Mouse (Mus musculus) heart, embryonic 16.5 days (tissue): ENCODE results near the gene Abhd4. TPM values are rescaled to one million over a fixed set of nuclear protein-coding genes. Genes with fewer than 3 reads are reported as not detected.

Experiments
- ATAC-seq: fragments of 200-750 bp; cut with Nextera tagmentation; replicated peaks from 2 replicates; pipeline ENCODE4 v1.8.0; 2017; ENCODE audit warnings: moderate number of reproducible peaks; ENCODE audit not compliant: insufficient read depth, low FRiP score; ENCODE audit errors: extremely low read depth
- H3K27ac ChIP-seq: fragments of 300-500 bp; sonication (generic); 2 replicates; pipeline ENCODE4 v1.5.1; 2014; ENCODE audit warnings: mild to moderate bottlenecking, low read length, control low read depth, moderate library complexity
- H3K27me3 ChIP-seq: fragments of 300-500 bp; sonication (generic); 2 replicates; pipeline ENCODE4 v1.6.1; 2014; ENCODE audit warnings: low read length, mixed read lengths; ENCODE audit not compliant: control insufficient read depth, insufficient read depth
- H3K36me3 ChIP-seq: fragments of 300-500 bp; sonication (generic); 2 replicates; pipeline ENCODE4 v1.6.1; 2014; ENCODE audit not compliant: control insufficient read depth, insufficient read depth
- H3K4me1 ChIP-seq: fragments of 300-500 bp; sonication (generic); 2 replicates; pipeline ENCODE4 v1.6.1; 2014; ENCODE audit warnings: low read length, mixed read lengths; ENCODE audit not compliant: control insufficient read depth, insufficient read depth
- H3K4me2 ChIP-seq: fragments of 300-500 bp; sonication (generic); 2 replicates; pipeline ENCODE4 v1.6.1; 2014; ENCODE audit warnings: low read depth, mild to moderate bottlenecking, control low read depth, low read length
- H3K4me3 ChIP-seq: fragments of 300-500 bp; sonication (generic); 2 replicates; pipeline ENCODE4 v1.5.1; 2014; ENCODE audit warnings: mild to moderate bottlenecking, control low read depth, low read length
- H3K9ac ChIP-seq: fragments of 300-500 bp; sonication (generic); 2 replicates; pipeline ENCODE4 v1.6.1; 2014; ENCODE audit warnings: low read length, control low read depth
- H3K9me3 ChIP-seq: fragments of 300-500 bp; sonication (generic); replicated peaks from 2 replicates; pipeline ENCODE4 v1.6.1; 2016; ENCODE audit warnings: low read length; ENCODE audit not compliant: control insufficient read depth
- WGBS: fragments of 180-500 bp; shearing (Covaris S2); extraction: QIAGEN DNeasy Blood & Tissue Kit; methylation state at CpG from one replicate; pipeline ENCODE4 v1.1.7; 2014; 5-methylcytosine and 5-hydroxymethylcytosine counted together
- polyA plus RNA-seq: library from polyadenylated mRNA; unstranded; fragments of >200 nt; fragmentation: Nextera tagmentation; extraction: Ambion mirVana; gene quantifications from 2 replicates; pipeline ENCODE4 v1.2.1, GENCODE M21; 2015

Abhd4 gene
- 115 and 119 TPM in 2 replicates for polyA plus RNA-seq

DNA sequence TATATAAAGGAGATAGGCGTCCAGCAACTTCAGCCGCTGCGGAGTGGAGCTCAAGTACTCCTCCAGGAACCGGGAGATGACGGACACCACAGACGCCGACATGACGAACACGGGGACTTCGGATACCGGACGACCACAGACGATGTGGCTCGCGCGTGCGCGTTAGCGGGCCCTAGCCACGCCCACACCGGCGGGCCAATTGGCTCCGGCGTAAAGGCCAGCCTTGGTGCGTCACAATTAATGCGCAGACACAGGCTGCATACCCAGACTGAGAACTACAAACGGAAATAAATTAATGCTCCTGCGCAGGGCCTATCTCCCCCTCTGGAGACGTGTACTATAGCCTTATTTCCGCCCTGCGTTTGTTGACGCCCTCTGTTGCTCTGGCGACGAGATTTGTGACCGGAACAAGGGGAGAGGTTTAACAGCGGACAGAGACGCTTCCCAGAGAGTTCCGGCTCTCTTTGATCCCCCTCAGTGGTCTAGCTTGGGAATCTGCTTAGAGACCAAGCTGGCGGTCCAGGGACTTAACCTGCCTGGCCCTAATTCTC lies at the start of gene Abhd4, which contains the start of gene Dad1:
Gene Abhd4 (plus strand): TSS at position 448 of the 551 bp plus-strand sequence.
Gene Dad1 (minus strand): TSS at position 364 of the 551 bp plus-strand sequence.
- ATAC-seq: peak; percentile 100
- WGBS: under 1% methylated on average over 39 of the region's 39 CpGs
- peak within 1 kb of the TSS; percentile 95 for H3K27ac ChIP-seq
- no peaks in the 10 kb centered on the region for H3K36me3 ChIP-seq
- peak within 1 kb of the TSS; percentile 82 for H3K4me2 ChIP-seq
- H3K27me3 ChIP-seq: no peaks in the 10 kb centered on the region
- H3K9me3 ChIP-seq: no peaks in the 10 kb centered on the region
- peak within 1 kb of the TSS; percentile 88 for H3K9ac ChIP-seq
- peak within 1 kb of the TSS; percentile 72 for H3K4me3 ChIP-seq
- peaks cover 37% of the 10 kb centered on the region for H3K4me1 ChIP-seq

DNA sequence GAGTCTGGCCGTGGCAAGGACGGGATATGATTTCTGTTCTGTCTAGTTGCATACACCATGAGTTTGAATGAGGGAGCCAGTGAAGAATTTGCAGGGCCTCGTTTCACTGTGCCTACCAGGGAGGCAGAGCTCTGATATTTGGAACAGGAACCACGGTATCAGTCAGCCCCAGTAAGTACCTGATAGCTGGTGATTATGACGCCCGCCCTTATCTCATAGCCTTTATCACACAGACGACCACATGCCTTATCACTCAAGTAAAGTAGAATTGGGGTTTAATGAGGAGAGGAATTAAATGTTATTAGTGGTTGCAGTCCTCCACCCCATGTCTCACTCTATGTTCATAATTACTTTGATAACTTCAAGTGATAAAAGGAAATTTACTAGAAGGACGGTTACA lies 49.7 kb upstream of the Abhd4 start:
- no peak overlapping the region for H3K27ac ChIP-seq
- no peak overlapping the region for H3K9ac ChIP-seq
- H3K36me3 ChIP-seq: no peaks in the 10 kb centered on the region
- no peak overlapping the region for H3K4me2 ChIP-seq
- H3K9me3 ChIP-seq: no peaks in the 10 kb centered on the region
- H3K4me1 ChIP-seq: peaks cover 15% of the 10 kb centered on the region
- H3K4me3 ChIP-seq: no peak overlapping the region
- 38% methylated on average over 8 of the region's 8 CpGs for WGBS
- no peak for ATAC-seq
- no peaks in the 10 kb centered on the region for H3K27me3 ChIP-seq

- H3K36me3 ChIP-seq: no peaks in the 10 kb centered on the region
Observed at GRCm38 (mm10) chr14:54204786-54205185, 49.2 kb upstream of the Abhd4 start.

DNA sequence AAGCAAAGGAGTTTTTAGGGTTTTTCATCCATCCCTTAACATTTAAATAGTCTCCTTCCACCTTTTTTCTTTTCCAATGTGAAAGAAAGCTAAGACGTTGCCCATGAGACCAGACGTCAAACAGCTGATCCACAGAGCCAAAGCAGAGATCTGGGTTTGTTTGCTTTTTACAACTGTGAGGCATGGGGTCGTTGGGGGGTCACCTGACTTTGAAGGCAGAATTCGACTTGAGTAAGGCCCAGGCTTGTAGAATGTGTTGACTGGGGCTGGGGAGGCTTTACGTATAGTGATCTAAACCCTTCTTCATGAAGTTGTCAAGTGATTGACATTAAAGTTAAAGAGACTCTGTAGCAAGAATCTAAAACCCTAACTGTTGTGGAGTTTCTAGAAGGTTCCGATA lies 48.1 kb upstream of the Abhd4 start:
- 56% methylated on average over 6 of the region's 6 CpGs for WGBS
- no peak overlapping the region for H3K27ac ChIP-seq
- H3K36me3 ChIP-seq: no peaks in the 10 kb centered on the region
- no peak overlapping the region for H3K4me2 ChIP-seq
- no peak for ATAC-seq
- H3K4me3 ChIP-seq: no peak overlapping the region
- H3K4me1 ChIP-seq: peaks cover 15% of the 10 kb centered on the region
- H3K9ac ChIP-seq: no peak overlapping the region
- no peaks in the 10 kb centered on the region for H3K27me3 ChIP-seq
- no peaks in the 10 kb centered on the region for H3K9me3 ChIP-seq

More at GRCm38 (mm10) chr14:54204786-54205185, 49.2 kb upstream of the Abhd4 start:
- H3K27ac ChIP-seq: no peak overlapping the region
- no peaks in the 10 kb centered on the region for H3K27me3 ChIP-seq
- peaks cover 15% of the 10 kb centered on the region for H3K4me1 ChIP-seq
- ATAC-seq: no peak
- no peak overlapping the region for H3K9ac ChIP-seq
- no peaks in the 10 kb centered on the region for H3K9me3 ChIP-seq
- H3K4me2 ChIP-seq: no peak overlapping the region
- WGBS: 80% methylated on average over 4 of the region's 4 CpGs
- H3K4me3 ChIP-seq: no peak overlapping the region

- WGBS: 79% methylated on average over 5 of the region's 5 CpGs
Observed at GRCm38 (mm10) chr14:54206309-54206708, 47.7 kb upstream of the Abhd4 start.

DNA sequence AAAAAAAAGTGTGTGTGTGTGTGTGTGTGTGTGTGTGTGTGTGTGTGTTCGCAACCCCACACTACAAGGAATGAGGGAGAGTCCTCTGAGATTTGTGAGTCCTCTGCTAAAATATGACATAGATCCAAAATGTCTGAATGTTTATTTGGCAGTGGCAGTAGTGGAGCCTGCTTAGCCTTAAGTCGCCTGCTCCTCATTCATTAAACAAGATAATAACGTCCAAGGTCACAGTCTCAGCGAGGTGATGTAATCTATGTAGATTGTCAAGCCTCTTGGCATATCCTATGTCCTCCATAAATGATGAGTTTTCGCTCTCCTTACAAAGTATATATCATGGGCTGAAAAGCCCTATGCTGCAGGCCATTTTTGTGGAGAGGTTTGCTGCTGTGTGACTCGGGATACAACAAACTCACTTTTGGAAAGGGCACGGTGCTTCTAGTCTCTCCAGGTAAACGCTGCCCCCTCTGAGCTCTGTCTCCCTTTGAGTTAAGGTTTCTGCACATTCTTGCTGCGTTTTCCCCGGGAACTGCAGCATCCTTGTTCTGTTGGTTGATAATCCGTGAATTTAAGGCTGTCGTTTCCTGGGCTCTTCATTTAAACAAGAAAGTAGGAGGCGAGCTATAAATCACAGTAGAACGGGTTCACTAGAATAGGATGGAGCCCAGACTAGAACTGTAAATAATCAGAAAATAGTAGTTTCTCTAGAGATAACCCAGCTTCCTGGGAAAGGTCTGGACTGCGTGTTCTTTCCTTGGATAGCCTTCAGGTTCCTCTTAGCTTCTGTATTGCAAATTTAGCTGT lies 47.0 kb upstream of the Abhd4 start:
- Histone ChIP-seq H3K4me2 (no peak overlapping the region), H3K4me1 (peaks cover 15% of the 10 kb centered on the region), H3K27me3 (no peaks in the 10 kb centered on the region), H3K36me3 (no peaks in the 10 kb centered on the region), H3K9me3 (no peaks in the 10 kb centered on the region), H3K9ac (no peak overlapping the region; the same call in 1 of the 2 replicates), H3K27ac (peak overlapping the region; percentile 65), H3K4me3 (no peak overlapping the region)
- WGBS: 54% methylated on average over 15 of the region's 15 CpGs
- no peak for ATAC-seq

More at GRCm38 (mm10) chr14:54206309-54206708, 47.7 kb upstream of the Abhd4 start:
- Histone ChIP-seq H3K4me3 (no peak overlapping the region), H3K4me2 (no peak overlapping the region), H3K4me1 (peaks cover 15% of the 10 kb centered on the region), H3K9me3 (no peaks in the 10 kb centered on the region), H3K36me3 (no peaks in the 10 kb centered on the region), H3K27me3 (no peaks in the 10 kb centered on the region), H3K27ac (peak overlapping the region; percentile 35; the same call in 1 of the 2 replicates), H3K9ac (no peak overlapping the region)
- no peak for ATAC-seq

DNA sequence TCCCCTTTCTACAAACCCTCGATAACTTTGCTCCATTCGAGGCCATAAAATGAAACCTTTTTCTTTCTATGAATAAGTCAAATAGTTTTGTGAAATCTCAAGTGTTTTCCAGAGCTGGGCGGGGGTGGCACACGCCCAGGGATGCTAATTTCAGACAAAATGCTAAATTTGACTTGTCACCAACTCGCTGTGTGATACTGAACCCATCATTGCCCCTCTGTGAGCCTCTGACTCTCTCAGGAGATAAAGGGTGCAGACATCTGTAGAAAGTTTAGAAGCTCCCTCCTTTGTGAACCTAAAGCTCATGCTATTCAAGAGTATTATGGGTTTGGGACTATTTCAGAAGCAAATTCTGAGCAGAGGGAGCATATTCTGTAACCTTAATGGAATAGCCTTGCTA lies 46.1 kb upstream of the Abhd4 start:
- Histone ChIP-seq H3K9me3 (no peaks in the 10 kb centered on the region), H3K27ac (no peak overlapping the region), H3K4me3 (no peak overlapping the region), H3K36me3 (no peaks in the 10 kb centered on the region), H3K27me3 (no peaks in the 10 kb centered on the region), H3K9ac (no peak overlapping the region), H3K4me1 (peaks cover 15% of the 10 kb centered on the region), H3K4me2 (no peak overlapping the region)
- no peak for ATAC-seq
- WGBS: 51% methylated on average over 5 of the region's 5 CpGs

- 64% methylated on average over 6 of the region's 6 CpGs for WGBS
- Histone ChIP-seq H3K9ac (no peak overlapping the region), H3K4me1 (peaks cover 15% of the 10 kb centered on the region), H3K27ac (no peak overlapping the region), H3K27me3 (no peaks in the 10 kb centered on the region), H3K4me2 (no peak overlapping the region), H3K36me3 (no peaks in the 10 kb centered on the region), H3K4me3 (no peak overlapping the region), H3K9me3 (no peaks in the 10 kb centered on the region)
- ATAC-seq: no peak
Observed at GRCm38 (mm10) chr14:54208741-54209140, 45.2 kb upstream of the Abhd4 start.

- peaks cover 17% of the 10 kb centered on the region for H3K4me1 ChIP-seq
- H3K27me3 ChIP-seq: no peaks in the 10 kb centered on the region
- no peaks in the 10 kb centered on the region for H3K36me3 ChIP-seq
- H3K9me3 ChIP-seq: no peaks in the 10 kb centered on the region
- 74% methylated on average over 5 of the region's 5 CpGs for WGBS
- H3K4me3 ChIP-seq: no peak overlapping the region
- ATAC-seq: no peak
- H3K27ac ChIP-seq: no peak overlapping the region
- no peak overlapping the region for H3K9ac ChIP-seq
- H3K4me2 ChIP-seq: no peak overlapping the region
Observed at GRCm38 (mm10) chr14:54209932-54210331, 44.1 kb upstream of the Abhd4 start.
